Mouse (Mus musculus): ENCODE data around the gene B3glct. TPM values are rescaled to one million over a fixed set of nuclear protein-coding genes. Genes with fewer than 3 reads are reported as not detected.

The B3glct gene
- 10 to 100 TPM; 23.1 to 24.7 TPM for total RNA-seq (2021)
- long read RNA-seq, experiment 1, full-length matches to known transcripts, result 12 of 17 reads
- long read RNA-seq, experiment 1, partial matches to known transcripts, result 0 of 17 reads
- long read RNA-seq, experiment 1, other reads (novel, unspliced or antisense), result 5 of 17 reads
- long read RNA-seq, experiment 2, full-length matches to known transcripts, result 5 of 10 reads
- long read RNA-seq, experiment 2, partial matches to known transcripts, result 3 of 10 reads
- long read RNA-seq, experiment 2, other reads (novel, unspliced or antisense), result 2 of 10 reads

DNA sequence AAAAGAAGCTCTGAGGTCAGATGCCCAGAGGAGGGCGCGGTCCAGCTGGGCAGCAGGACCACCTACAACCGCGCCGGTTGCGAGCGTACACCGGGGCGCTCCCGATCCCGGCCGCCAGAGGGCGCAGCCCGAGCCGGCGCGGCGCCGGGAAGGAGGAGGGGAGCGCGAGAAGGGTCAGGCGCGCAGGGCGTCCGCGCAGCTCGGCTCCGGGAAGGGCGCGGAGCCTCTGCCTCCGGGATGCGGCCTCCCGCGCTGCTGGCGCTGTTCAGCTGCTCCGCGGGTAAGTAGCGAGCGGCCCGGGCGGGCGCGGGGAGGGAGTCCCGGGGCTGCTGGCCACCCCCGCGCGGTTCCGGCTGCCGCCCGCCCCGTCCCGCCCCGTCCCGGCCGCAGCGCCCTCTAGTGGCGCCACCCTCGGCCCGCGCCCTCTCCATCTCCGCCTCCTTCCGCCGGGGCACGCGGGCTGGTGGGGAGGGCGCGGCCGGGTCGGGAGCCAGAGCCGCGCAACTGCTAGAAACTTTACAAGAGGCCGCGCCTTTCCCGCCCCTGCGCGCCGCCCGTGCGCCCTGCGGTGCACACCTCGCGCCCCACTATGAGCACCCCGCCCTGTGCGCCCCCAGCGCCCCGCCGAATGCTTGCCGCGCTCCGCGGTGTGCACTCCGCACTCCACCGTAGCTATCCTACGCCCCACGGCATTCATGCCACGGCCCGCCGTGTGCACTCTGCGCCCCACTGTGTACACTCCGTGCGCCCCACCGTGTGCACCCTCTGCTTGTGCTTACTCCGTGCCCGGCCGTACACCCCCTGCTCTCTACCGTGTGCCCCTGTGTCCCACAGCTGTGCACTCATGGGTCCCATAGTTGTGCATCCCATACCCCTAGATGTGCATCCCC, at the start of gene B3glct:
TSS of gene B3glct (plus strand) at position 131 of the 890 bp plus-strand sequence.
- DNase-seq (ENCODE audit: low spot score in 2 of 2), result peak; percentile 93 to 95

DNA sequence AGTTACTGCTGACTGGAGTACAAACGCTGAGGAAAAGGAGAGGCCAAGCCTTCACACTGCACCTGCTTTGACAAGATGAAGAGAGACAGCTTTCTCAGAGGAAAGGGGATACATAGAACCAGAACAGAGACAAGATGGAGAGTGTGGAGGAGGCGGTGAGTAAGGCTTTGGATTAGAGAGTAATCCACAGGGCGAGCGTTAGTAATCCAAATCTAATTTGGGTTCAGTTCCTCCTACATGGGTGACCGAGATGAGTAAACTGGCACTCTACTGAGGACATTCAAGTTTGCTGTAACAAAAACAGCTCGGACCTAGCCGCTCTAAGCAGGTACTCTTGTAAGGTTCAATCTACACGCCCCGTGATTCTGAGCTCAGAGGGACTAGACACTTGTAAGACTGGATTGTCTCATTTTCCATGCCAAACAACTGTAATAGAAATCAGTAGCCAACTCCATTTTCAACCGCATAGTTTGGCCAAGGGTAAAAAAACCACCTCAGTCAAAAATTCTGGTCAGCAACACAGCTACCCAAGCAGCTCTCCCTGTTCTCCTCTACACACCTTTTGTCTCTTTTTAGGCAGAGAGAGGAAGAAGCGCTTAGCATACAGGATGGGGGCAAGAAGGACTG, 43.5 kb upstream of the B3glct start:
- DNase-seq (ENCODE audit: low spot score in 2 of 2), result no peak

DNA sequence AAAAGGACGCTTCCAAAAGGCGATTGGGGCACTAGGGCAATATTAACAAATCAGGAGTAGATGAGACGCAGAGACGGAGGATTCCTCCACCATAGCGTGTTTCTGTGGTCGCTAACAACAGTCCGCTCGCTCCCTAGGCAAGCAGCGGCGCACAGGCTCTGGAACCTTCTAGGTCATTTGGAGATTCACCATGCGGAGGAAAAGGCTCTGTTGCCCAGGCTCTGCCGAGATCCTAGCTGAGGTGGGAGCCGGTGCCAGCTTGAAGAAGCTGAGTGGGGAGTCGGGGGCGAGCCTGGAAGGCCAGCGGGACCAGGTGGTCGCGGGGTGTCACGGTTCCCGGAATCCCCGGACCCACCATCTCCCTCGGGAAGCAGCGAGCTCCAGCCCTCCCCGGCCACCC, 42.5 kb upstream of the B3glct start:
- DNase-seq (ENCODE audit: low spot score in 2 of 2), result no peak

DNA sequence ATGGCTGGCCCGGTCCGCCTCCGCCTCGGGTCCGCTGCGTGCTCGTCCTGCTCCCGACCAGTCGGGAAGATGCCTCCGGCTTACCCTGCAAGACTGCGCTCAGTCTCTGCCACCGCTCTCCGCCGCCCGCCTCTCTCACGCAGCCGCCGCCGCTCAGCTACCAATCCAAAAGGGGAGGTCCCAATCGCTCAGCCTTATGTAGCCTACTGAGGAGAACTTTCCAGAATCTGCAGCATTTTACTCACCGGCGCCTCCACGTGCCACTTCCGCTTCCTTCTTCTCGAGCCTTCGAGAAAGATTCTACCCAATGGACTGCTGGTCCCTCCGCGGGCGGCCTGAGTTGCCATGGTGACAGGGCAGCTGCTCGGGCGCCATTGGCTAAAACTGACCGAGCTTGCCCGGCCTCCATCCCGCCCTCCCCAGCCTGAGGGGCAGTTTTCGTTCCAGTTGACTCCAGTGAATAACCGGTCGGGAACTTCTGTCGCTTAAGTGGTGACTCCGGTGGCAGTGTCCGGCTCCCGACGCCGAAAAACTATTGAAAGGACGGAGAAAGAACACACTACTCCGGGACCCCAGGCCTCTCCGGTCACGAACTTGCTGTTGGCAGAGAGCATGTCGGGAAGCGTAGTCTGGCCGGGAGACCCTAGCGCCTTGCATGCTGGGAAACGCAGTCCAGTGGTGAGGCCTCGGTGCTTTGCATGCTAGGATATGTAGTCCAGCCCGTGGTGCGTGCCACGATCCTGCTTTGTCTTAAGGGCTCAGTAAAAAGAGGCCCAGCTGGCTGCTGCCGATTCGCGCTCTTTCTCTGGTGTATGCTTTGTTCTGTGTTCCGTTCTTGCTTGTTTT, 41.7 kb upstream of the B3glct start, which contains the start of gene Hsph1:
TSS of gene Hsph1 (minus strand) at position 302 of the 846 bp plus-strand sequence.
- DNase-seq (ENCODE audit: low spot score in 2 of 2), result peak; percentile 93 to 98

DNA sequence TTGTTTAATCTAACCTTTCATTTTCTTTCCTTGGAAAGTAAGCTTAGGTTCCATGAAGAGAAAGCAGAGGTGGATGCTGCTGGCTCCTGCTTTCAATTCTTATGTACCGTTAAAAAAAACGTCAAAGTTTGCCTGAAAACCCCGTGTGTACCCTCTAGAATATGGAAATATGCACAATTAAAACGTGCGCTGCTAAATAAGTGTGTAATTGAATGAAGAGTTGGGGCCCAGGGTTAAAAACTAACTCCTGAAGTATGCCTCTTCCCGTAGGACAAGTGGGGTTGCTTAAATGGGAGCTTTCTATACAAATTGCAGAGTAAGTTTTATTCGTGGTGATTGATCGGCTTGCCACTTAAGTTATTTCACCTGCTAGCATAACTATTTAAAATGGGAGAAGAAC, 40.7 kb upstream of the B3glct start:
- no peak for DNase-seq (ENCODE audit: low spot score in 2 of 2)

DNA sequence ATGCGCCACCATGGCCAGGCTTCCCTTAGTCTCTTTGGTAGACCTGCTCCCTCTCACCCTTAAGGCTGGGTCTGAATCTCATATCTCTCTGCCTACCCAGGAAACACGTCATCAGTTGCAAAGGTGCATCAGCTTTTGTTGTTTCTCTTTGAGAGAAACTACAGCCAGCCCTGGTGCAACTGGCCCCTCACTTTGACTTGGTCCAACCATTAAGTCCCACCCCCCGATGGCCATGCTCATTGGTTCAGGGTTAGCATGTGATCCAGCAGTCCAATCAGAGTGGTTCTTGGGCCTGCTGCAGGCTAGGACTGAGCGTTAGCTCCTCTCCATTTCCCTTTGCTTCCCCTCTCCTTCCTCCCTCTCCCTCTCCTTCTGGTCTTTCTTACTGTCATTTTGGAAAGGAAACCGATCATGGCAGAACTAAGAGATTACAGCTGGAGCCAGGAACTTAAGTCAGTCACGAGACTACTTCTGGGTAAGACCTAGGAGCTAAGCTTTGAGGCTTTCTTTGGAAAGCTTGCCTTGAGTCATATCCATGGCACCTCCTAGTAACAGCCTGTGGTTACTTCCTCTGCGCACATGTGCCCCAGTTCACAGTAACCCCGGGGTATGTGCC, 36.6 kb upstream of the B3glct start:
- DNase-seq (ENCODE audit: low spot score in 2 of 2), result no peak

DNA sequence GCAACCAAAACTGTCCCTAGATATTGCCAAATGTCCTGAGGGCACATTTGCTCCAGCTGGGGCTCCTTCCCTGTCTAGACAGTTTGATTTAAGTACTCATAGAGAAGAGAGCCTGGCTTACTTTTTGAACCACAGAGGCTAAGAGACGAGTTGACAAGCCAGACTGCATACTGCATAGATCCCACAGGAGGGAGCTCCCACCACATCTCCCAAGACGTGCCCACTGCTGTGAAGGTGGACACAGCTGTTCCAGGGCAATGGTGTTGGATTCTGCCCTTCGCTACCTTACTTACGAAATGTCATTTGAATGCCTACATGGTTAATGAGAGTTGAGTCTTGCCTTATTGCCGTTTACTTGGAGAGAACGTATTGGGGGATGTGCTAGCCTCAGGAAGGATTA, 35.7 kb upstream of the B3glct start:
- DNase-seq (ENCODE audit: low spot score in 2 of 2), result no peak

DNA sequence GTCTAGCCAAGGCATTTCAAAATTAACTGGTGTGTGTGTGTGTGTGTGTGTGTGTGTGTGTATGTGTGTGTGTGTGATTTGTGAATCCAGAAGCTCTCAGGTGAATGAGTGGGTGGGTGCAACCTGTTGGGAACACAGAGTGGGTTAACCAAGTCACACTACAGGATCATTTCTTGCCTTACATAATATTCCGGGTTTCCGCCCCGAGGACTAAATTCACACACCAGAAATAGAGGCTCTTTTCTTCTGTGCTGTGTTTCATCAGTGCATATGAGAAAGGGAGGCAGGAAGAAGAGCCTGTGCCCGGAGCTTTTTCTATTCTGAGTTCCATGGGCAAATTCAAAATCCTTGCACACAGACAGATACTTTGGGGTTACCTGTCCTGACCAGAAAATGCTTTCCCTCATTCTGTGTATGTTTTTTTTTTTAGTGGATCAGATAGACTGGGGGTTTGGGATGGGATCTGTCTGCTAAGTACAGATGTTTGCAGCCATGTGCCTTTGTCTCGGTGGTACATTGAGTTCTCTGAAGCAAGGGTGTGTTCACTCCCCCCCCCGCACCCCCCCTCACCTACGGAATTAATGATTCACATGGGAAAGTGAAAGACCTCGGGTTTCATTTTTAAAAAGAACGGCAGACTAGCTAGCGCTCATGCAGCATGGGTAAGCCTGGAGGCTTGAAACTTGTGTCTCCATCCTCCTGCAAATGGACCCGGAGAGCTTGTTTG, 35.1 kb upstream of the B3glct start:
- DNase-seq (ENCODE audit: low spot score in 2 of 2), result no peak

DNA sequence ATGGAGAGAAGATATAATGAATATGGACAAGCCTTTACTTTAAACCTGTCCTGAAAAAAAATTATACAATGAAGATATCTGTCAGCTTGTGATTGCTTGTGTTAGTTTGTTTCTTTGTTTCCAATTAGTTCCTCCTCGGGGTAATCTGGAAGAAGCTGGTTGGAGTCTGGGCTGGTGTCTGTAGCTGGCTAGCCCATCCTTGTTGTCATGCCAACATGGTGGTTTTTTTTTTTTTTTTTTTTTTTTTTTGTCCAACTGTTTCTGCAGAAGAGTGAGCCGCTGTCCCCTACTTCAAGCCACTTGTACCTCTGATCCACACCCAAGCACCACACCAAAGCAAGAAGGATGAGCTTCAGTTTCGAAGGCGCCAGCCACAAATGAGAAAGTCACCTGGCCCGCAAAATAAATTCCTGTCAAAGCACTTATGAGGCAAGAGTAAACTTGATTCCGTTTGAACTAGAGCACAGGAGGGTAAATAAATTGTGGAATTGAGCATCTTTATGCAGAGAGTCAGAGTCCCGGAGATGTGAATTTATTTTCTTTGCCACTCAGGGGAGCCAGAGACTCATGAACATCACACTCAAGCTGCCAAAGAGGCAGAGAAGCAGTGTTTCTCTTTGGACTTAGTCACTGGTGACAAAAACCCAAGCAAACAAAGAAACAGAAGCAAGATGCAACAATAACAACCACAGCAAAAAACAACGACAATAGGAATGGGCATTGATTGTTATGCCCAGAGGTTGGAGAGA, 30.5 kb upstream of the B3glct start:
- DNase-seq (ENCODE audit: low spot score in 2 of 2), result no peak

DNA sequence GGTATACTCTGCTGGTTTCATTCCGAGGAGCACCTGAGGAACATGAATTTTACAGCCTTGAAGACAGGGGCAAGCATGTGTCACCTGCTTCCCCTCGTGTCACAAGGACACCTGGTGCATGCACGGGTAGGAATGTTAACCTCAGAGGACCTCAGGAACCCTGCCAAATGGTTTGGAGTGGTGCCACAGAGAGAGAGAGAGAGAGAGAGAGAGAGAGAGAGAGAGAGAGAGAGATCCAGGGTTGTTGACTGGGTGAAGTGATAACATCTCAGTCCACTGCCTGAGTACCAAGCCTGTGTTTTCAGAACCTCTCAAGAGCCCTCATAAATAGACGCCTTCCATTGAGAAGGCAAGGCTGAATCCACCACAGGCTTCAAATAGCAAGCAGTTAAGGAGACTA, 29.8 kb upstream of the B3glct start:
- DNase-seq (ENCODE audit: low spot score in 2 of 2), result no peak

DNA sequence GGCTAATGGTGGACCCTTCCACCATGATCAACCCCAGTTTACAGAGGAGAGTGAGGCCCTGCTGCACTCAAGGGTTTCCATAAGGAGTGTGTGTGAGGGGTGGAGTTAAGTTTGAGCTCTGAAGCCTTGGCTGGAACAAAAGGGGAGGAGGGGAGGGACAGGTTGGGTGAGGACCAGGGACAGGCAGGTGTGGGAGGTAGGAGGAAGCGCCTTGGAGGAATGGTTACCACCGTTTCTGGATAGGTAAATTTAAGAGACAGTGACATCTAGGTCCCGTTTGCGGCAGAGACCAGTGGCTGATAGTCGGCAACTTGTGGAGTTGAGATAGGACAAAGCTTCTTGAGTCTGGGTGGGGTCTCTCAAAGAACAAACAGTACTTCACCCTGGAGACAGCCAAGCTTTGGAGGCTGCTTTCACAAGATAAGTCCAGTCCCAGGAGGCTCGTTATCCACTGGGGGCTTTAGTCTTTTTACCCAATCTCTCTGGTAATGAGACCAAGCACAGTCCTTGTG, 29.1 kb upstream of the B3glct start:
- DNase-seq (ENCODE audit: low spot score in 2 of 2), result no peak

DNA sequence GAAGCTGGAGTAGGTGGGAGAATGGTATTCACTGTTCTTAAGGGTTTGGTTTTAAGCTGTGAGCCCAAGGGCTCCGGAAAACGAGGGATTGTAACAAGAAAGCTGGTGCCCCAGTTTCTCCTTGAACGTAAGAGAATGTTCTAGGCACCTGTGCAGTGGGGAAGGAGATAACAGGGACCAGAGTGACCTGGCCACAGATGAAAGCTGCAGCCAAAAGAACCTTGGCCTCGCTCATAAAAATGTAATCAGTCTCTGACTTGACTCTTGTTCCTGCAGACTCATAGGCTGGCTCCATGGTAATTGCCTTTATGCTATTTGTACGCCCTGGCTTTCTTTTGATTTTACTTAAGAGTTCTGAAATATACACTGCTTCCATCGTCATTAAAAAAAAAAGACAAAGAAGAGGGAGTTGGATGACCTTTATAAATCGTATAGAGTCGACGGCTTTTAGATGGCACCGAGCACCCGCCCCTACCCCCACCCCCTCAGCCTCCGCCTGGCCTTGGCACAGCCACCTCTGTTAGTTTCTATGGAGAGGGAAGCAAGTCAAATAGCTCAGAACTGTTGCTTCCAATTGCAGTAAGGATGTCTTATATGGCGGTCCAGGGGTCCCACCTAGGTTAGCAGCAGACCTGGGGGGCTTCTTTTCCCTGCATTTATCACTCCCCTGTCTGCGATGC, 28.4 kb upstream of the B3glct start:
- no peak for DNase-seq (ENCODE audit: low spot score in 2 of 2)

DNA sequence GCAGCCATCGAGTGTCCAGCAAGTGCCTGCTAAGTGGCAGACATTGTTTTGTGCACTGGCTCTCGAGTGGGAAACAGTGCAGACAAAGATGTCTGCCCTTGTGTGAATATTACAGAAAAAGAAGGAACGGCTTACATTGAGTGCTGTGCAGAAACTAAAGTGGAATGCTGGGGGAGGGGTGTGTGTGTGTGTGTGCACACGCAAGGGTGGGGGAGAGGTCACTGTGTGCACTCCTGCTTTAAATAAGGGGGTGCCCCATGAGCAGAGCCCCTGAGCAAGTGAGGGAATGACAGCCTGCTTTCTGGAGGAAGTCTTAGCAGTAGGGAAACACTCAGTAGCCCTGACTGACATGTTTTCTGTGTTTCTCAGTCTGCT, 27.9 kb upstream of the B3glct start:
- DNase-seq (ENCODE audit: low spot score in 2 of 2), result no peak

DNA sequence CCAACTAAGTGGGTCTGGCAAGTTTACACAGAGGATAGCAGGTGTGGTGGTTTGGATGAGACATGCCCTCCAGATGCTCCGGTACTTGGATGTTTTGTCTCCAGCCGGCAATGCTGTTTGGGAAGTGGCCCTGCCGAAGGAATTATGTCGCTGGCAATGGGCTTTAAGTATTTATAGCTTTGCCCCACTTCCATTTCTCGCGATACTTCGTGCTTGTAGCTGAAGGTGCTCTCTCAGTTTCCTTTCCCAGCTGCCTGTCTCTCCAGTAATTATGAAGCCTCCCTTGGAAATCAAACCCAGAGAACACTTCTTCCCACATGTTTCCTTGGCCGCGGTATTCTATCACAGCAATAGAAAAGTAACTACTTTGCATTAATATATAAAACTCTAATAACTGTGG, 22.4 kb upstream of the B3glct start:
- DNase-seq (ENCODE audit: low spot score in 2 of 2), result no peak

DNA sequence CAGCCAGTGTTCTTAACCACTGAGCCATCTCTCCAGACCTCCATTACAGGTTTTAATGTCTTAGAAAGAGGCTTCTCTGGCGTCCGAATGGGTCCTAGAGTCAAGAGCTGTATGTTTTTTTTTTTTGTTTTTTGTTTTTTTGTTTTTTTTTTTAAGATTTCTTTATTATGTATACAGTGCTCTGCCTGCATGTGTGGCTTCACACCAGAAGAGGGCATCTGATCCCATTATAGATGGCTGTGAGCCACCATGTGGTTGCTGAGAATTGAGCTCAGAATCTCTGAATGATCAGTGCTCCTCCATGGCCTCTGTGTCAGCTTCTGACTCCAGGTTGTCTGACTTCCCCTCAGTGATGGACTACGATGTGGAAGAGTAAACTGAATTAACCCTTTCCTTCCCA, 20.0 kb upstream of the B3glct start:
- DNase-seq (ENCODE audit: low spot score in 2 of 2), result no peak

DNA sequence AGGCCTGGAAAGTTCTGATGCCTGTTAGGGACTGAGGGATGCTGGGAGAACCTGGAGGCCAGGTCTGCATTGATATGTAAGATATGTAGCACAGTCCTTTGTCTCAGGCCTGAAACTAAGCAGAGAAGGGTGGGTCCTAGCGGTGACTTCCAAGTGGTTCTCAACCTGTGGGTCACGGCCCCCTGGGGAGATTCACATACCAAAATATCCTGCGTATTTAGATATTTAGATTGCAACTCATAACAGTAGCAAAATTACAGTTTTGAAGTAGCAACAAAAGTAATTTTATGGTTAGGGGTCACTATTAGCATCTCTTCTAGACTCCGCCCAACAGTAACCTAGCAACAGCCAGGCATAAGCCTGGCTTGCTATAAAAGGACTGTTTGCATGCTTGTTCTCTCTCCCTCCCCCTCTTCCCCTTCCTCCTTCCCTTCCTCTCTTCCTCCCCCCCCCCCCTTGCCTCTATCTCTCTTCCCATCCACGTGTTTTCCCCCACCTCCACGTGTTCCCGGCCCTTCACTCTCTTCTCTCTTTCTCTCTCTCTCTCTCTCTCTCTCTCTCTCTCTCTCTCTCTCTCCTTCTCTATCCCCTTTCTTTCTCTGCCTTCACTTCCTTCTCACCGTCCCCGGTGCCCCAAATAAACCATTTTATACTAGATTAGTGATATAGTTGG, 19.2 kb upstream of the B3glct start:
- no peak for DNase-seq (ENCODE audit: low spot score in 2 of 2)

DNA sequence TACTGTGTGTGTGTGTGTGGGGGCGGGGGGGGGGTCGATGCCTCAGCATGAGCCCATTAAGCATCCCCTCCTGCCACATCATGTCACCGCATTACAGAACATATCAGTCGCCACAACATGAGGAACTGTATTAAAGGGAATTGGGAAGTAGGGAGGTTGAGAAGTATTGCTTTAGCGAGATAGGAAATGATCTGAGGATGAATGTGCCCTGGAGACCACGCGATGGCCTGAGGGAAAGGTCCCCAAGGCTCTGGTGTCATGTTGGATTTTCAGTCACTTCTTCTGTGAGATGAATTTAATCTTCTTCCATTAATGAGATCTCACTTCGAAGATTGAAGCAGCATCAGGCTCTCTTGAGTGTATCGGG, 18.6 kb upstream of the B3glct start:
- DNase-seq (ENCODE audit: low spot score in 2 of 2), result no peak

DNA sequence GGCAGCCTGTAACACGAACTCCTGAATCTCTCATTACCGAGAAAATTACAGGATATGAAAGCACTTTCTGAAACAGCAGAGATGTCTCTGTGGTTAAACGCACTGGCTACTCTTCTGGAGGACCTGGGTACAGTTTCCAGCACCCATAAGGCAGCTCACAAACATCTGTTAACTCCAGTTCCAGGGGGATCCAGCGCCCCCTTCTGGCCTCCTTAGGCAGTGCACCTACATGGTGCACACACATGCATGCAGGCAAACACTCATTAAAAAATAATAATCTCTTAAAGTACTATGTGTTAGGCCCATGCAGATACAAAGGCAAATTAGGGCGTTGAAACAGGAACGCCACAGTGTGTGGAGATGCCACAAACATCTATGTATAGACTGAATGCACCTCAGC, 16.6 kb upstream of the B3glct start:
- DNase-seq (ENCODE audit: low spot score in 2 of 2), result no peak

Data from adrenal gland, adult 18-20 months (tissue).